Mouse (Mus musculus): ENCODE data around the gene Chrnb2.
"Not testable (repeated sequence)": the region's sequence is repeated elsewhere in the genome, so short reads cannot be mapped to it uniquely, and the experiment has no call there.

Gene Chrnb2

GRCm38 (mm10) chr3:89764119-89764724 lies at the start of gene Chrnb2:
Chrnb2 (minus strand) TSS chr3:89764632.
- peak; percentile 80 for DNase-seq (ENCODE audit: low spot score)

- DNase-seq (ENCODE audit: low spot score), result no peak
Observed at GRCm38 (mm10) chr3:89814051-89814450, 49.6 kb upstream of the Chrnb2 start.

DNA sequence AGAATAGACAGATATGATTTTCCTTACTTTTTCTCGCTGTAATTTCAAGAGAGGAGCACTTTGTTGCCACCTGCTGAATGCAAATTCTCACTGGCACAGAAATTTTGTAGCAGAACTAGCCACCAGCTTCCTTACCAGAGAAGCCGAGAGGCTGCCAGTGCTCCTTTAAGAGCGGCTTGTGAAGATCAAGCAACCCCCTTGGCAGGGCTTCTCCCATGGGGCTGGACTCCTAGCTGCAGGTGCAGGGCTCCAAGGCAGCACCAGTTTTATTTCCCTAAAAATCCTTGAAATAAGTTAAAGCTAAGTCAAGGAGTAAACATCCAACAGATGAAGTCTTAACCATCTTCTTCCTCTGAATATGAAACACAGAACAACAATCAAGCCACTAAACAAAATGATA lies 47.7 kb upstream of the Chrnb2 start:
- DNase-seq (ENCODE audit: low spot score), result no peak

GRCm38 (mm10) chr3:89810841-89811240 lies 46.4 kb upstream of the Chrnb2 start:
- DNase-seq (ENCODE audit: low spot score), result no peak

GRCm38 (mm10) chr3:89808638-89809037 lies 44.2 kb upstream of the Chrnb2 start:
- DNase-seq (ENCODE audit: low spot score), result no peak

DNA sequence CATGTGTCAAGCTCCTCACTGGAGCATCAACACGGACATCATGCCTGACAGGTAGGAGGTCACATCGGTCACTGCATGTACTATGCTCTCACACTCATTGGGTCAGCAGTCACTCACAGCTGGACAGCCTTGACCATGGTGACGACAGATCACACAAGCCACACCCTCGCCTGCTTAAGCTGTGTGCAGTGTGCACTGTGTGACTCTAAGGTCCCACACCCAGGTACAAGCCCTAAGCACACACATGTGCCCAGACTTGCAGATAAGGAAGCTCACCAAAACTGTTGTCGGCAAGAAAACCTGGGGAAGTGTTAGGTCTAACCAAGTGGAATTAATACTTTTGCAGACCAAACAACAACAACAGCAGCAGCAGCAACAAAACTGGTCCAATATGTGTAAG lies 43.4 kb upstream of the Chrnb2 start:
- DNase-seq (ENCODE audit: low spot score), result peak; percentile 22

GRCm38 (mm10) chr3:89807171-89807570 lies 42.7 kb upstream of the Chrnb2 start:
- no peak for DNase-seq (ENCODE audit: low spot score)

DNA sequence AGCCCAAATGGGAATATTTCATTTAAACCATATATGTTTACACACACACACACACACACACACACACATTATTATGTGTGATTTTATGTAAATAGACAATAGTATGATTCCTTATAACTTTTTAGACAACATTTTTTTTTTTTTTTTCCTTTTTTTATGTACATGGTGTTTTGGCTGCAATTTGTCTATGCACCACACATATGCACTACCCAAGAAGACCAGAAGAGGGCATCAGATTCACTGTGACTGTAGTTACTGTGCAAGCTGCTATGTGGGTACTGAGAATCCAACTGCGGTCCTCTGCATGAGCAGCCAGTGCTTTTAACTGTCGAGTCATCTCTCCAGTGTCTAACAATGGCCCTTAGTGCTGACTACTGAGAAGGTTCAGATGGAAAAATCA lies 42.3 kb upstream of the Chrnb2 start:
- no peak for DNase-seq (ENCODE audit: low spot score)

DNA sequence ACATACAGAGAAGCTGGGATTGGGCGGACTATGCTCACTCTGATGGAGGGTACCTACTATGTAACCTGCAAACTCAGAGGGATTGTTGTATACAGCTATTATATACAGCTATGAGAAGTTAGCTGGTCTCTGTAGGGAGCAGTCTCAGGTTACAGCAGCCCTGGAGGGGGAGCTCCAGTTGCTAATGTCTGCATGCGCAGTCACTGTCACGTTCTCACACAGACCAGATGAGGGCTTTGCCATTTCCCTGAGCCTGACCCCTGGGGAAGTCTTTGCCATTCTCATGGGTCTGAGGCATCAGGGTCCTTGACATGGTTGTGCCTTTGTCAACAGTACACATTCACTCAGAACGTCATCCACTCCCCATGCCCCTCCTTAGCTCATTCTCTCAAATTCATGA lies 40.7 kb upstream of the Chrnb2 start:
- DNase-seq (ENCODE audit: low spot score), result no peak

- no peak for DNase-seq (ENCODE audit: low spot score)
Observed at GRCm38 (mm10) chr3:89802876-89803275, 38.4 kb upstream of the Chrnb2 start.

DNA sequence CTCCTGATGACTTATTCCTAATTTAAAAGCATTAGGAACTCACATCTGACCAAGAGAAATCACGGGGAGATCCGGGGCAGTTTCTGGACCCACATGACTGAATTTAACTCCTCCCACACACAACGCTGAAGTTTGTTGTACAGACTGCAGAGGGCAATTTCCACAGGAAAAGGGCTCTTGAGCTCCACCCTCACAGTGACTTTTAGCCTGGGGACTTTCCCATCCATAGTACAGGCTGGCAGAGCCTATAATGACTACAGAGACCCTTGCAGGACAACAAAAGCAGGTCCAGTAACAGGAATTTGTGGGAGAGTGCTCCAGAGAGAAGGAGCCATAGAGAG lies 37.0 kb upstream of the Chrnb2 start:
- no peak for DNase-seq (ENCODE audit: low spot score)

DNA sequence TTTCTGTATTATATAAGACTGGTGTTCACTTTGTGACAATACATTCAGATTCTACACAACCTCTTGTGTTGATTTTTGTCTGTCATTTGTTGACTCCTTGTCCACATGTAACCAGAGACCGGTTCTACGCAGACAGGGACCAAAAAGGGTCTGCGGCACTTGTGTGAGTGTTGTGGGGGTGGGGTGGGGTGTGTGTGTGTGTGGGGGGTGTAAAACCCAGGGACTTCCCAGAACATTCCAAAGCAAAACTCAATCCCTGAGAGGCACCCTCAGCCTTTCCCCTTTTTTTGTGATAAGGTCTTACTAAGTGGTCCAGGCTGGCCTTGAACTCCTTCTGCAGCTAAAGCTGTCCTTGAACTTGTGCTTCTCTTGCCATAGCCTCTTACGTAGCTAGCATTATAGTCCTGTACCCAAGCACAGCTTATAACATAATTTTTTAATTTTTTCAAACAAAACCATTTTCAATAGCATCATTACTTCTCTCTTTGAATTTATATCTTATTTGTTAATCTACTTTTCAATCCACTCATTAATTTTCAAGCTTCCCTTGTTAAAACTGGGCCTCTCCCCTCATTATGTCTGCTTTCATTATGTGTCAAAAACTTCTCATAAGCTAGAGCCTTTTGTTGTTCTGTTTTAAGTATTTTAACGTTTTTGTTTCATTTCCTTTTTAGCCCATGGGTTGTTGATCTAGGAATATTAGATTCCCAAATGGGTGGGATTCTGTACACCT lies 36.5 kb upstream of the Chrnb2 start:
- no peak for DNase-seq (ENCODE audit: low spot score)

DNA sequence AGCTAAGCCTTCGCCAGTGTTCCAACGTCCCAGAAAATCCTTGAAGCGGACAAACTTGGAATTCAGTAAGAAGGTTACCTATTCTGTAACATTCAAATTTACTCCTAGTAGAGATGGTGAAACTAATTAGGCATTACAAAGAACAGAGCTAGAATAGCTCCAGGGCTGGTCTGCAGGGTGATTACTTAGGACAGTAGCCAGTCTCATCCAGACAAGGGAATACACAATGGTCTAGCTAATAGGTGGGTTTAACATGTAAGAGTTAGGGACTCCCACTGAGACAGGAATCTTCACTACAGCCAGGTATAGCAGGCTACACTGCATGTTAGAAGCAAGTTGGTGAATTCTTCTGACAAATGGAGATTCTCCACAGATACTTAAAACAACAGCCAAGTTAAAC lies 35.6 kb upstream of the Chrnb2 start:
- DNase-seq (ENCODE audit: low spot score), result not testable (repeated sequence)

GRCm38 (mm10) chr3:89799476-89799875 lies 35.0 kb upstream of the Chrnb2 start:
- DNase-seq (ENCODE audit: low spot score), result no peak

DNA sequence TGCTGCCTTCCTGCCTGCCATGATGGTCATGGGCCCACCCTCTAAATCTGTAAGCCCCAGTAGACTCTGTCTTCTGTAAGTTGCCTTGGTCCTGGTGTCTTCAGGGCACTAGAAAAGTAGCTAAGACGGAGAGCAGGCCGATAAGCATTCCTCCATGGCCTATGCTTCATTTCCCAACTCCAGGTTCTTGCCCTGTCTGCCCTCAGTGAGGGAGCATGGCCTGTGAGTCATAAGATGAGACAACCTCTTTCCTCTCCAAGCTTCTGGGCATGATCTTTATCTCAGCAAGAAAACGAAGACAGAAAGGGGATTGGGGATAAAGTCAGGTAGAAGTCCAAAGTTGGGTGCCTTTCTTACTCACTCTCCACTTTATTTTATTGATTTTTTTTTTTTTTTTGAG lies 34.1 kb upstream of the Chrnb2 start:
- DNase-seq (ENCODE audit: low spot score), result no peak

DNA sequence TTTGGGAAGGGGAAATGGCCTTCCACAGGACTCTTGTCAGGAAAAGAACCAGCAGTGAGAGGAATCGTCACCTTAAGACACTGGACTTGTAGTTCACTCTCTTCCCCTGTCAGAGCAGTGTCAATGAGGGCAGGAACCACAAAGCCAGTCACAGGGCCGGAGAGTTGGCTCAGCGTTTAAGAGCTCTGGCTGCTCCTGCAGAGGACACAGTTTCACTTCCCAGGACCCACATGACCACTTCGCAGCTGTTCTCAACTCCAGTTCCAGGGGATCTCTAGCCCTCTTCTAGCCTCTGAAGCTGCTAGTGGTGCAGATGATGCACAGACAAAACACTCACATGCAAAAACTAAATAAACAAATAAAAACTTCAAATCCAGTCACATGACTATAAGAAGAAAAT lies 31.9 kb upstream of the Chrnb2 start:
- DNase-seq (ENCODE audit: low spot score), result no peak

DNA sequence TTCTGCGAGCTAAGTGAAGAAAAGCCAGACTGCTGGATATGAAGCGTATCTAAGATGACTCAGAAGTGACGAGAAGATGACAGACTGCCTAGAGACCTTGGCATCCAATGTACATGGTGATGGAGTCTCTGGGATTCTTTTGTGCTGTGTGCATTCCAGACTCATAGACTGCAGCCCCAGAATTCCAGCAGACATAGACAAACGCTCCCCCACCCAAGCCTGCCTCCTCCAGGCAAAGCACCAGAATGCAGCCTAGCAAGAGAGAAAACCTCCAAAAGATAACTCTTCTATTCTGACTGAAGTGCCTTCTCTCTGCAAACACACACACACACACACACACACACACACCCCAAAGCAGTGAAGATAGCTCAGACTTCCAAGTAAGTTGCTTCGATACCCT lies 31.3 kb upstream of the Chrnb2 start:
- DNase-seq (ENCODE audit: low spot score), result no peak

DNA sequence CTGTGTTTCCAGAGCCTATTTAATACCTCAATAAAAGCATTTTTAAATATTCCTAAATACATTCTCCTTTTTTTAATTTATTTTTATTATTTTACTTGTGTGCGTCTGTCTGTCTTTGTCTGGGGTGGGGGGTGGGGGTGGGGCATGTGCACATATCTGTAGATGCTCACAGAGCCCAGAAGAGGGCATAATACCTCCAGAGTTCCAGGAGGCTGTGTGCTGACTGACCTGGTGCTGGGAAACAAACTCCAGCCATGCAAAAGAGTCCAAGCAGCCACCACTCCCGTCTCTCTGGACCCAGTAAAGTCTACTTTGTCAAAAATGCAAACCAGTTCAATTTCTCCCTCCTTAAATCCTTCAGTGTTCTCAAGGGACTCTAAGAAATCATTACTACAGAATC lies 30.2 kb upstream of the Chrnb2 start:
- DNase-seq (ENCODE audit: low spot score), result no peak

DNA sequence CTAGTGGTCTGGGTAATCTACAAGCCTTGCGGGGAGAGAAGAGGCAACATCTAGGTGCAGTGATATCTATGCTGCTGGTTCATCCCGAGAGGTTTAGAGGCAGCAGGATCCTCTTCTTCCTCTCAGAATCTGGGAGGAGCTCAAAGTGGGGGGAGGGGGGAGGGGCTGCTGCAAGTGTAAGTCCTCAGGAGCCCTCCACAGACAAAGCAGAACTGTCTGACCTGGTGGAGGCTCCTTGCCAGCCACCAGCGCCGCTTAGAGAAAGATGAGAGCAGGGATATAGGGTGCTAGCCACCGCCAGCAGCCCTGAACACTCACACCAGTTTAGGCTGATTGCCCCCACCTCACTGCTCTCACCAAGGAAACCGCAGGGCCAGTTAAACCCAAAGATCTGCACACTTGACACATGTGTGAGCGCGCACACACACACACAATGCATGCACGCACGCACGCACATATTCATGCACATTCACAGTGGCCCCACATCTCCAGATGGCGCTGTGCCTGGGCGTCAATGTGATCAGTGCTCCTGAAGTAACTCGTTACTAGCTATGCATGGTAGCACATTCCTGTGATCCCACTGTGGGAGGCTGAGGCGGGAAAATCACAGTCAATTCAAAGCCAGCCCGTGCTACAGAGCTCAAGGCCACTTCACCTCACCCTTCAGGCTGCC lies 24.4 kb upstream of the Chrnb2 start:
- no peak for DNase-seq (ENCODE audit: low spot score)

- DNase-seq (ENCODE audit: low spot score), result no peak
Observed at GRCm38 (mm10) chr3:89786275-89786674, 21.8 kb upstream of the Chrnb2 start.

DNA sequence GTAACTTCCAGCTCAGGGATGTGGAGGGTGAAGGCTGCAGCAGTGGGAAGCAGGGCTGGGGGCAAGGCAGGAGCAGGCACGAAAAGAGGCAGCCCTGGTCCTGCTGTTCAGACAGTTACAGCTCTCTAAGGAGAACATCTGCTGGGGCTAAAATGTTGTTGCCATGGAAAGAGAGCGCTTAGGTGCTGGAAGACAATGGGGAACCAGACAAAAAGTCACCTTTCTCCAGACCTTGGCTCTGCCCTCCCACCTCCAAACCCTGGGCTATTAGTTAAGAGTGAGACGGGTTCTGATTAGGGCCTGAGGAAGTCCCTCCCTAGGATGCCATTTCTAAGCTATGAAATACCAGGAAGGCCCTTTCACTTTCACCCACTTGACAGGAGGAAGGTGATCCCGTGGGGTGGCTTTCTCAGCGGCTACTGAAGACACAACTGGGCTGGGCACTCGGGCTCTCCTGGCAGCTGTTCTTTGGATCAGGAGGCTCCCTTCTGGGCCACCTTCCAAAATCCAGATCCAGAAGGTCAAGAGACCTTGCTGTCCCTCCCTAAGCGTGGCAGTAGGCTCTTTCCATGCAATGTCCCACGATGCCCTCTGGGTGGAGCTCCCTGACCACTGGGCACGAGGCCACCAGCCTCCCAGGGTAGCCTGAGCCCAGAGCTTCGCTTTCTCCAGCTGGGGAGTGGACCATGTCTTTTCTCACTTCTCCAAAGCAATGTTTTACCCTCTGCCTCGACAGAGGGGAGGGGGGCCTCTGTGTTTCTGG lies 20.7 kb upstream of the Chrnb2 start:
- DNase-seq (ENCODE audit: low spot score), result peak; percentile 82

DNA sequence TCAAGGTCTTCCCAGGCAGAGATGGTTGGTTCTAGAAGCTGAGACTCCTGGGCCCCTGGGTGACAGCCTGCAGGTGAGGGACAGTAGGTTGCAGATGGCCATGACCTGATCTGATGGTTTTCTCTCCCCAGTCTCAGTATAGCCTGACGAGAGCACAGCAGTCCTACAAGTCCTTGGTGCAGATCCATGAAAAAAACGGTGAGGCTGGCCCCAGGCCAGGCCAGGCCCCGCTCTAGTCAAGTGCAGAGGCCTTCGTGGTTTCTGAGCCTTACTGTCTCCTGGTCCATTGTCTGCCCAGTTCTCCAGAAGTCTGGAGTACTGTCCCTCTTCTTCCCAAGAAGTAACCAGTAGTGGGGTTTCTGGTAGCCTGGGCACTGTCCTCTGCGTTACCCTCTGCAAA lies 17.2 kb upstream of the Chrnb2 start:
- no peak for DNase-seq (ENCODE audit: low spot score)

- no peak for DNase-seq (ENCODE audit: low spot score)
Observed at GRCm38 (mm10) chr3:89780102-89780501, 15.7 kb upstream of the Chrnb2 start.

All from urinary bladder, postnatal 14 days (tissue).